Mouse (Mus musculus): ENCODE data around the gene Rfng.
A peak's percentile ranks its signal among the peaks of the same experiment; 100 is the strongest.
"Not testable (repeated sequence)": the region's sequence is repeated elsewhere in the genome, so short reads cannot be mapped to it uniquely, and the experiment has no call there.

Gene Rfng

GRCm38 (mm10) chr11:120775774-120776469 lies 8.1 kb downstream of the Rfng start:
- peak; percentile 77 for DNase-seq (ENCODE audit: extremely low spot score, low read depth, low spot score)

DNA sequence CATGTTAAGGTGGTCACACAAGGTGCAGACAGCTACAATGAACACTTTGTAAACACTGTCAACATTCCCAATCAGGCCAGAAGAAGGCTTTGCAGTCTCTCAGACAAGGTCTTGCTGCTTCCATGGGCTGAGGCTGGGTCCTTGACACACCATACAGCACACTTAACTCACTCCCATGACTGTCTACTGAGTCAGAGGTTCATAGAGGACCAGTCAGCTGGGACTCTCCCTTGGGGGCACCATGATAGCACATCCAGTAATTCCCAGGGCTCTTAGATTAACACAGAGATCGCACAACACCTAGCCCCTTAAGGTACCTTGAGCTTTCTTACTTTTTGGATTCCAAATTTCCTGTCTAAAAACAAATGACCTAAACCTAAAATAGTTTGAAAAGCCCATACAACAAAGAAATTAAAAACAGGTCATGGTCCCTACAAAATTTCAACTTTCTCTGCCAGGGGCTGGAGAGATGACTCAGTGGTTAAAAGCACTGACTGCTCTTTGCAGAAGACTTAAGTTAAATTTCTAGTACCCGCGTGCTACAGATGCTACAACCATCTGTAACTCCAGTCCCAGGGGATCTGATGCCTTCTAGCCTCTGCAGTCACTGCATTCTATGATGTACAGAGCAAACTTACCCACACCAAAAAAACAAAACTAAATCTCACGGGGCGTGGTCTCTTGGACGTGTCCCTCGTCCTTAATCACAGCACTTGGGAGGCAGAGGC lies 10.4 kb downstream of the Rfng start:
- DNase-seq (ENCODE audit: extremely low spot score, low read depth, low spot score) = no peak

- no peak for DNase-seq (ENCODE audit: extremely low spot score, low read depth, low spot score)
Observed at GRCm38 (mm10) chr11:120772749-120773148, 11.3 kb downstream of the Rfng start.

GRCm38 (mm10) chr11:120768206-120768605 lies 15.8 kb downstream of the Rfng start:
- DNase-seq (ENCODE audit: extremely low spot score, low read depth, low spot score) = no peak

- DNase-seq (ENCODE audit: extremely low spot score, low read depth, low spot score) = not testable (repeated sequence)
Observed at GRCm38 (mm10) chr11:120767023-120767422, 17.0 kb downstream of the Rfng start.

GRCm38 (mm10) chr11:120763121-120763999 lies 20.6 kb downstream of the Rfng start:
- not testable (repeated sequence) for DNase-seq (ENCODE audit: extremely low spot score, low read depth, low spot score)

GRCm38 (mm10) chr11:120762672-120763041 lies 21.4 kb downstream of the Rfng start, which contains the start of gene Hmga1b:
Gene Hmga1b (plus strand): TSS chr11:120762794.
- not testable (repeated sequence) for DNase-seq (ENCODE audit: extremely low spot score, low read depth, low spot score)

DNA sequence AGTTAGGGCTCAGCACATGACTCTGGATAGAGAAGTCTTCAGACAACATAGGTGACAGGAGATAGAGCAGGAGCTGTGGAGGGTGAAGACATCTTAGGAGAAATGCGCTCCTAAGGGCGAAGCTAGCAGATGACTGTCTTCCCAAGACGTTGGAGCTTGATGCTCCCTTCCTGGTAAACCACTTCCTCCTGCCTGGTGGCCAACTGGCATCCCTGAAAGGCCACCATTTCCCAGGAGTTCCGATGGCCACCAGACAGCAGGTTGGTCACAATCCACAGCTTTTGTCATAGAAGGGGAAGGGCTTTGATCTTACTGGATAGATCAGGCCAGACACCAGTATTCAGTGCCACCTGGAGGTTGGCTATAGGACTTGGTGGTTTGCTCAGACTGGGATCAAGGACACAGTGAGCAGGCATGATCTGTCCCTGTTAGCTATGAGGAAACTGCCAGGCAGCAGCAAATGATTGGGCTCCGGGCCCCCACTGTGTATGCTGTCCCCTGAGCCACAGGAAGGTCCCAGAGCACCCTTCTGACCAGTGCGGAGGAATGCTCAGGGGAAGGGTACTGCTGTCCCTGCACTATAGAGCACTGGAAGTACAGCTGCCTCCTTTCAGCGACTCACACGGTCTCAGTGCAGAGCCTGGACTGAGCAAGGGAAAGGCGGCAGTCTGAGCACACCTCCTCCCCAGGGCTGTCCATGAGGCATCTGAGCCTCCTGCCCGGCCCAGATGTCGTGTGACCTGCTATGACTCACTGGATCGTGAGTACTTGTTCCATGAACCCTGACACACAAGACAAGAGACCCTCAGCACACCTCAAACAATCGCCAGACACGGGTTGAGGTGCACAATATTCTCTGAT lies 22.0 kb downstream of the Rfng start:
- no peak for DNase-seq (ENCODE audit: extremely low spot score, low read depth, low spot score)

GRCm38 (mm10) chr11:120760236-120760635 lies 23.8 kb downstream of the Rfng start:
- no peak for DNase-seq (ENCODE audit: extremely low spot score, low read depth, low spot score)

DNA sequence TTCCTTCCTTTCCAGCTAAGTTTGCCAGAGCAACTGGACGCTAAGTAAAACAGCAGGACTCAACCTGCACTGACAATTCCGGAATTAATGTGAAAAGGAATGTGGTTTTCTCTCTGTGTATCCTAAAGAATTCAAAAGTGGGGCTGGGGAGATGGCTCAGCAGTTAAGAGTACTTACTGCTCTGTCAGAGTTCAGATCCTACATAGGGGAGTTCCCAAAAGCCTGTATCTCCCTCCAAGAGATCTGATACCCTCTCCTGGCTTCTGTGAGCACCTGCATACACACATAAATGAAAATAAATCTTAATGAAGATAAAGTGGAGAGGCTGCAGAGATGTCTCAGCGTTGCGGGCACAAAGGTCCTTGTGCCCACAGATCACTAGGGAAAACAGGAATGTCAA lies 32.4 kb downstream of the Rfng start:
- no peak for DNase-seq (ENCODE audit: extremely low spot score, low read depth, low spot score)

- DNase-seq (ENCODE audit: extremely low spot score, low read depth, low spot score) = no peak
Observed at GRCm38 (mm10) chr11:120749430-120749829, 34.6 kb downstream of the Rfng start.

DNA sequence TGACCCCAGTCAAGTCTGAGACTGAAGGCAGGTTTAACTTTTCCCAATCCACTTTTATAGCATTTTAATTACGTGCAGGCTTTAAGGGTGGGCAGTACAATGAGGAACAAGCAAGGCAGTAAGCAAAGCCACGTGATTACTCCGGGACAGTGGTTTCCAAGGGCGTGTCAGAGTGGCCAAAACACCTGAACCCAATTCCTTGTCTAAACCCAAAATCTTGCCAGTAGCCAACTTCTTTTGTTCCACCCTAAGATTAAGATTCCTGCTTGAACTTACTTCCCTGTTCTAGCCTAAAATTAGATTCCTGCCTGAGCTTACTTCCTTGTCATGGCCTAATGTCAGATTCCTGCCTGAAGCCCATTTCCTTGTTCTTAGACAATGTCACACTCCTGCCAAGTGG lies 36.0 kb downstream of the Rfng start:
- DNase-seq (ENCODE audit: extremely low spot score, low read depth, low spot score) = no peak

GRCm38 (mm10) chr11:120744121-120744701 lies 39.8 kb downstream of the Rfng start:
- DNase-seq (ENCODE audit: extremely low spot score, low read depth, low spot score) = no peak

- DNase-seq (ENCODE audit: extremely low spot score, low read depth, low spot score) = no peak
Observed at GRCm38 (mm10) chr11:120740981-120741380, 43.0 kb downstream of the Rfng start.

DNA sequence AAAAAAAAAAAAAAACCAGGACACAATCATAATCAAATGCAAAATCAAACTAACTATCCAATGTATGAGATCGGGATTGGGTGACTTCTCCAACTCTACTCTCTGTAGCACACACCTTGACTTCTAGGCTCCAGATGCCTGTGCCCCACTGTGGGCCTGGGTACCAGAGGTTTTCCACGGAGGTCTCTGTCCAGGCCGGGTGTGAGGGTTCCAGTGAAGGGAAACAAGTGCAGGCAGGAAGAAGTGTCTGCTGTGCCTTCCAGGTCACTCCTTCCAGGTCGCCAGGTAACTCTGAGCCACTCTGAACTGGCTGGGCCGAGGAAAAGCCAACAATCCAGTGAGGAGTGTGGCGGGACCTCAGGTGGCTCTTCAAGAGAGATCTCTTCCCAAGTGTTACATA lies 47.6 kb downstream of the Rfng start:
- no peak for DNase-seq (ENCODE audit: extremely low spot score, low read depth, low spot score)

GRCm38 (mm10) chr11:120733521-120733920 lies 50.5 kb downstream of the Rfng start:
- DNase-seq (ENCODE audit: extremely low spot score, low read depth, low spot score) = no peak

GRCm38 (mm10) chr11:120731858-120732680 lies 51.9 kb downstream of the Rfng start, which contains the start of gene Cbr2:
Gene Cbr2 (minus strand): TSS chr11:120732114.
- DNase-seq (ENCODE audit: extremely low spot score, low read depth, low spot score) = no peak

DNA sequence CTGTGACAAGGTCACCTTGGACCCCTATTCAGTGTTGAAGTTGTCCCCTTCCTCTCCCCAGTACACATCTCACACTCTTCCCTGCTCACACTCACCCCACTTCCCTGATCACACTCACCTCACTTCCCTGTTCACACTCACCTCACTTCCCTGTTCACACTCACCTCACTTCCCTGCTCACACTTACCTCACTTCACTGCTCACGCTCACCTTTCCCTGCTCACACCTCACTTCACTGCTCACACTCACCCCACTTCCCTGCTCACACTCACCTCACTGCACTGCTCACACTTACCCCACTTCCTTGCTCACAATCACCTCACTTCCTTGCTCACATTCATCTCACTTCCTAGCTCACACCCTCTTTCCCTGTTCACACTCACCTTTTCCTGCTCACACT lies 52.6 kb downstream of the Rfng start:
- DNase-seq (ENCODE audit: extremely low spot score, low read depth, low spot score) = no peak

Measured in hindlimb bud, embryonic 11.5 days (tissue).